Mouse (Mus musculus) yolk sac, embryonic 10.5 days (tissue): ENCODE data around the gene Lrmda.

Experiments
- DNase-seq: peaks from one replicate; pipeline ENCODE4 v3.0.0-alpha.2; 2017; ENCODE audit warnings: low spot score

Gene Lrmda

DNA sequence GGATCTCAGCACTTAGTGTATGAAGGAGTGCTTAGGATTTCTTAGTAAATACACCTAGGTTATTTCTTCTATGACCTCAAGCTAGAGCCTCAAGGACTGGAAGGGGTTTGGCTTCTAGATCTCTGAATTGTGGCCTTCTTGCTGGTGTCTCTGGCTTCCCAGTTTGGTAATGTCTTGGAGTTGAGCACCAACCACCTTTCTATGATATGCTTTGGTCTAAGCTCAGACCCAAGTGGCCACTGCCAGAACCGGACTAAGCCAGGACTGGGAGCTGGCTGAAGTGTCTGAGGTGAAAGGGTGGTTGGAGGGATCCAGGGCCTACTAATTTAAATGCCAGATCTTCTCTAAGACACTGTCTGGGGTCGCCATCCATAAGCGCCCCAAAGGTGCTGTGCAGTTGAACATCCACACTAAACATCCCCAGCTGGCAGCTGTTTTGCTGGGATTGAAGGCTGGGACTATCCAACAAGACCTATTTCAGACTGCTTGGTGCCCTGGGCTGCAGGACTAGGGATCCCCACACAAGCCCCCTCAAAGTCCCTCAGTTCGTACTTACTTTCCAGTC lies 27.1 kb upstream of the Lrmda start:
- no peak for DNase-seq

DNA sequence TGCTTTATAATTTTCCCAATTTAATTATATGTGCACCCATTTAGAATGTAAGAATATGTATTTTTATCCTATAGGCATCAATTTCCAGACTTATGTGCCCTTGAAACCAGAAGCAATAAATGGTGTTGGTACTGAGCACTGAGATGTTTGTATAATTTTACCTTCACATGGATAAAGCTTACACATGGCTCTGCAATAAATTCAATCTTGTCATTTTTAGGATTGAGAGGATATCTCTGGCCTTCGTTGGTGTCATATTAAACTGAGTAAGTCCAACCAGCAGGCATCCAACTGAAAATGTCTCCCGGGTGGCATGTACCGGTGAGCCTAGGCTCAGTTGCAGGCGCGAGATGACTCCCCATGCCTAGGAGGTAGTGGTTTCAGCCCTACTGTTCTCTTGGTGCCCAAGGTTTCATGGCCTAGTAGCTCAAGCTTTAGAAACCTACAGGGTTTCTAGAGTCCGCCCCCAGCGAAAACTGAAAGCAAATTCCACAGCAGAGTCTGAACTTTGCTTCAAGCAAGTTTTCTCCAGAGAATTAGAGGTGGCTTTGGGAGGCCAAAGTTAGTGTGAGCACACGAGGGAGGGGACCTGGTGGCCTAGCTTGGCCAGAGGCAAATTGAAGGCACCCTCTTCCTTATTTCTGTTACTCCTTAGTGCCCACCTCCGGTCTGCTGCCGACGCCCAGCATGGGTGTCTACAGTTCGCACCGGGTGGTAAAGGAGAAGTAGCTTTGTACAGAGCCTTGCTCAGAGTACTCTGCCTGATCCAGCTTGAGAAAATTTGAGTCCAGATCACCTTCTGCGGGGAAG lies 26.1 kb upstream of the Lrmda start:
- DNase-seq = no peak

DNA sequence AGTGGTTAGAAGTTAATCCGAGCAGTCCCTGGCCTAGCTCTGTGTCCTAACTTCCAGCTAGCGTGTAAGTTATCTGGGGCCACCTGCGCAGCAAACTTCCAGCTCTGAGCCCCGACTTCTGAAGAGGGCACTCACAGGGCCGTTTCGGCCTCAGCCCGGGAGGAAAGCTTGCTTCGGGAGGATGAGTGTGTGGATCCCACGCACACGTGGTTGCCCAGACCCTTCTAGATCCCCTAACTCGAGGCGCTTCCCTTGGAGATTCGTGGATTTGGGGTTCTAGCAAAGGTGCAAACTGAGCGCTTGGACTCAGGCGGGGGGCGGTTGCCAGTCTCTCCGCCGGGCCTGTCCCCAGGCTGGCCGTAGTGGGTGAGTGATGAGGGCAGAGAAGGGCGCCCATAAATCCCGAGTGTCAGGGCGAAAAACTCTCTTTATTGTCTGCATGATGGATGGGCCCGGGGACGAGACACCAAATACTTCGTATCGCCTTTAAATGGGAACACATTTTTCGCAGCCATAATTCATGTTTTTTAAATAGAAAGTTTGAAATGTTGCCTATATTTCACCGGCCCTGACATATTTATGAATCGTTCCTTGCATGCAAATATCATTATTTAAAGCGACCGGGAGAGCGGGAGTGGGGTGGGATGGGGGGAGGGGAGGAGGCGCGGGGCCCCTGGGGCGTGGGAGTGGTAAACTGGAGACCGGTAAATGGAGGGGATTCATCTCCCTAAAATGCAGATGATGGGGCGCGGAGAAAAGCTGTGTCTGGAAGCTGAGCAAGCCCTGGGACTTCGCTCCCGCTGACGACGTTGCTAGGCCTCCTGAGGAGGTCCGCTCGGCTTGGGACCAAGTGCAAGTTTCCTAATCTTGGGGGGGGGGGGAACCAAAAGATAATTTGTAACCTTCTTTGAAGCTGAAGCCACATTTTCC lies 25.2 kb upstream of the Lrmda start:
- peak; percentile 56 for DNase-seq

DNA sequence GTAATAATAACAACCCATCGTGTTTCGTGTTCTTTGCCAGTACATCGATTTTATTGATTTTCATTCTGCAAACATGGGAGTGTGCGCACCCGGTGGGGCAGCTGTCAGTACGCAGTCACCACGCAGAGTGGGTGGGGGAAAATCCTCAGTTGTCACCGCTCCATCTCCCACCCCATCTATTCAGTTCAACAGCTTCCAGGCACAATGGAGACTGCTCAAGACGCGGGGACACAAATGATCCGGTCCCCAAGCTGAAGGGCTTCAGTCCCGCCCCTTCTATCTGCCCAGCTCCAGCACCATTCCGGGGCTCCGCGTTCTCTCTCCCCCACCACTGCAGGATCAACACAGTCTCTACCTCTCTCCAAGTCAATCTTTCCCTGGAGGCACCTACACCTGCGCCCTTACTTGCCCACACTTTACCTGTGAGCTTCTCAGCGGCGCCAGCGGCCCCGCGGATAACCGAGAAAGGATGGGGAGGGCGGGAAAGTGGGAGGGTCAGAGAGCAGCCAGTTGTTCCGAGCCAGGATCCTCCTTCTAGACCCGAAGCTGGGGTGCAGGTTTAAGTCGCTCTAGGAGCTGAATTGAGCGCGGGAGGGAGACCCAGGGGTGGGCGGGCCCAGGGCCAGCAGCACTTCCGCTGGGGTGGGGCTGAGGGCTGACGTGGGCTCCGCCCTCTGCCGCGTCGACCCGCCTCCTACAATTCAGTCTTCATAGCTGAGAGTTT lies 24.3 kb upstream of the Lrmda start:
- DNase-seq = peak; percentile 62

DNA sequence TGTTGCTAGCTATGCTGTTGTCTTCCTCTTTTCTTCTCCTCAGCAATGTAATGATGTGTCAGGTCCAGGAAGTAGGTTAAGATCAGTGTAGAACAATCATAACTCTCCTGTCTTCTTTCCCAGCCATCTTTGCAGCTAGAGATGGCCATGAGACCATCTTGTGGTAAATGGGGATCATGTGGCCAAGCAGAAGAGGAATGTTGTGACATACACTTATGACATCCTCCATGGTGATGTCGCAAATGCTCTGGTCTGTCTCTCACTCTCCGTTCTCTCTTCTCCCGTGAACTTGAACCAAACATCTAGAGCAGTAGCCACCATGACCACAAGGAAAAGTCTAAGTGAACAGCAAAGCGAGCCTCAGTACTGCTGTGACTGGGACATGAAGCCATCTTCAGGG lies 19.9 kb upstream of the Lrmda start:
- no peak for DNase-seq

DNA sequence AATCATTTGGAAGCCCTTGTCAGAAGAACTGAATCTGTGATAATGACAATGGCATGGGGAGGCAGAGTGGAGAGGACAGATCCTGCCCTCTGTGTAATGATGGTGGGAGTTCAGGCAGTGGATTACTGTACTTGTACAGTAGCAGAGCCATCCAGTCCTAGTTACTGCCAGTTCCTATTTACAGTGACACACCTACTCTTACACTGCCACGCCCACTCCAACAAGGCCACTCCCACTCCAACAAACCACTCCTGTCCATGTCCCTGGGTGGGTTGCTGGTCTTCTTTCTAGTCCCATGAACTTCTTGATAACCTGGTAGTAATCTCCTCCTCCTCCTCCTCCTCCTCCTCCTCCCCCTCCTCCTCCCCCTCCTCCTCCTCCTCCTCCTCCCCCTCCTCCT lies 16.3 kb upstream of the Lrmda start:
- no peak for DNase-seq

DNA sequence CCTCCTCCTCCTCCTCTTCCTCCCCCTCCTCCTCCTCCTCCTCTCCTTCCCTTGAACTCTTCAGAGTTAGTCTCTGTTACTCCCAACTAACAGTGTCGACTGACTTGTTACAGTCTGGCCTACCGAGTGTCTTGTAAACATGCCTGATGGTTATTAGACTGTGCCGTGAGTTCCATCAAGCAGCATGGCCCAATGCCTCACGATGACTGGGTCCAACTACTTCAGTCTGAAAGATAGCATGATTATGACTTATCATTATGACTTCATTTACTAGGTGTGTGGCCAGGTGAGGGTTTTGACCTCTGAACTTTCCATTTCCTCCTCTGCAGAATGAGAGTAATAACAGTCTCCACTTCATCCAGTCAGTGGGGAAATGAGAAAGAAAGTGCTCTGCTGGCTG lies 15.9 kb upstream of the Lrmda start:
- DNase-seq = no peak

DNA sequence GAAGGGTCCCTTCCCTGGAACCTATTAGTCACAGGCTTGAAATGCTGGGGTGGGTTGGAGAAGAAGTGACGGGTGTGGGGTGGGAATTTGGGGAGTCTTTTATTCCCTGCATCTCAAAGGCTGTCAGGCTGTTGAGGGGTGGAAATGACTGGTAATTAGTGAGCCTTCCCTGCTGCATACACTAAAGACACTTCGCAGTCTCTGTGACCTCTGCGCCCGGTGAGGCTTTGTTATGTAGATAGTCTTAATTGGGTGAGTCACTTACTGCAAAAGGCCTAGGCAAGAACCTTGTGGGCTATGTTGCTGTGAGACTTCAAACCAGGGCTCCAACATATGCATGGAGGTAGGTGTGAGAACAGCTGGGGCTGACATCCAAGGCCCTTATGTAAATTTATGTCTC lies 14.6 kb upstream of the Lrmda start:
- no peak for DNase-seq

DNA sequence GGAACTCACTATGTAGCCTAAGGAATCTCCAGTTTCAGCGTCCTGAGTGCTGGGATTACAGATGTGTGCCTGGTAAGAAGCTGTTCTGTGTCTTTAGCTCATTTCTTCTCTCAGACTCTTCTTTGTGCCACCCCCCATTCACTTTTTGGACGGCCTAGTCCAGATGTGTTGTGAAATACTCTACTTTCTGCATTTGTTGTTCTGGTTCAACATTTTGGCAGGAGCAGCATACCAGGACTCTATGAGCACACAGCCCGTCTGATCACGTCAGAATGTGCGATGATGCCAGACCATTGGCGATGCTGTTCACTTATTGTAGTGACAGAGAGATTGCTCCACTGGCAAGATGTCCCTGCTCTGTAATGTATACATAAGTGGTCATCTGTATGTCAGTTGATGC lies 12.5 kb upstream of the Lrmda start:
- DNase-seq = no peak

DNA sequence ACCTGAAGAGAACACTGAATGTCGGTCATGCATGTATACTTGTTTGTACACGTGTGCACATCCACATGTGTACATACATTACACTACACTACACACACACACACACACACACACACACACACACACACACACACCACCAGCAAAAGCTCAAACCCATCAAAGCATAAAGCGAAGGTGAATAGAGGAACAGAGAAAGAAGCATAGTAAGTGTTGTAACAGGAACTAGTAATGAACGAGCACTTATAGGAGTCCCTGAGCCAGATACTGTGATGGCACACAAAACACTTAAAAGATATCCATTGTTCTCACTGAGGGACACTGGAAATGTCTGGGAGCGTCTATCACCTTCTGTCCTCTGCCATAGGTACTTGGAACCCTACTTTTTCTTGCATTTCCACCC lies 5.2 kb upstream of the Lrmda start:
- no peak for DNase-seq

DNA sequence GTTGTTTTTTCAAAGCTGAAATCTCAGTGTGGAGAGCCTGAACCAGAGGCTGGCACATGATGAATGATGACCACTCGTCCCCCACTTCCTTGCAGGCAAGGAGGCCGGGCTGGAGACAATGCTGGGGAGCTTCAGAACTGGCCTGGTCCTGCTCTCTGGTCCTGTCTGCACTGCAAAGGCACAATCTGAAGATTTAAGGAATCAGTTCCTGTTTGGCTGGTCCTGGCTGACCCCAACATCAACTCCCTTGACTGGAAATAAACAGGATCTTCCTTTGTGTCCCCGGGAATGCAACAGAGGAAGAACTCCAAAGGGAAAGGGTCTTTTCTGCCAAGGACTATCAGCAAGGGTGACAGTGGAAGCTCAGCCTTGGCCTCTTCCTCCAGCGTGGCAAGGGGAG lies 4.7 kb upstream of the Lrmda start:
- no peak for DNase-seq

DNA sequence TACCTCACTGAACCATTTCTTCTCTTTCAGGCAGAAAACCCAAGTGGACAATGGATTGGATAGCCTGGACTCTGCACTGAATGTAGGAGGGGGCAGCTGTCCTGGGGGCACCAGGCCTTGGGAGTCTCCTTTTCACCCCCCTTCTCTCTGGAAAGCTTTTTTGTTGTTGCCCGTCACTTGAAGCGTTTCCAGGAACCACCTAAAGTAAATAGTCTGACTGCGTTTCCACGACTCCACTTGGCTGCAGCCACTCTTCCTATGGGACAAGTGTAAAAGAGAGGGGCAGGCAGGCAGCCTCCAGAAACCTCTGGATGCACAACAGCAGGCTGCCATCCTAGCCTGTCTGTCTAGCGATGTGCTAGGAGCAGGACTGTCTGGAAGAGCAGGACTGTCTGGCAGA lies 2.5 kb upstream of the Lrmda start:
- DNase-seq = no peak

DNA sequence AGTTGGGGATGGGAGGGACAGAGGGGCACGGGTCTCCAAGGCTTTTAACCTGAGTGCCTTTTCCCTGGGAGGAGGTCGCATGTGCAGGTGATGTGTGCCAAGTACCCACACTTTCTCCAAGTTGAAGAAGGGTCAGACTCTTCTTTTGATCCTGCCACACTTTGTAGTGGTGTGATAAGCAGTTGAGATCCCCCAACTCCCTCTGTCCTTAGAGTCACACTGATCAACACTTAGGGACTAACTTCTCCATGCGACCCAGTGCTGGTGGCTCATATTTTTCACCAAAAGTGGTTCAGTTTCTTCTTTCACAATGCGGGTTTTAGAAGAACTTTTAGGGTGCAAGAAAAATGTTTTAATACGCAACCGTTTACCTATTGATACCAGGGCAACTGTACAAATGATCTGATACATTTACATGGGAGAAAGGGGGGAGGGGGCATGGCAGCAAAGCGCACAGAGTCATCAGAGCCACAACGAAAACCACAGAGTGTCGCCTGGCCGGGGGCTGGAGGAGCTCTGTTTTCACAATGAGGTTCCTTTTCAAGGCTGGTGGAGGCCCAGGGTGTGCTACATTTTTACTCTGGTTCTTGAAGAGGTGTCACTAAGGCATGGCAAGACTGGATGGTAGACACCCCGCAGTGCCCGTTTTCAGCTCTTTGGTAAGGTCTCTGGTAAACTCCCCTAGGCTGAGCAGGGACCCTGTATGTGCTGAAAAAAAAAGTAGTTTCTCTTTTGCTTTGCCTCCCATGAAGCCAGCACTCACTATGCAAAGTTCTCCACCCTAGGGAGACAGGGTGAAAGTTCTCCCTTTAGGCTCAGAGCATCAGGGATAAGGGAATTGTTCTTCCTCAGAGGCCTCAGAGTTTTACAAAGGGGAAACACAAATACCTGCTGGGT lies 685 bp downstream of the Lrmda start:
- DNase-seq = no peak

DNA sequence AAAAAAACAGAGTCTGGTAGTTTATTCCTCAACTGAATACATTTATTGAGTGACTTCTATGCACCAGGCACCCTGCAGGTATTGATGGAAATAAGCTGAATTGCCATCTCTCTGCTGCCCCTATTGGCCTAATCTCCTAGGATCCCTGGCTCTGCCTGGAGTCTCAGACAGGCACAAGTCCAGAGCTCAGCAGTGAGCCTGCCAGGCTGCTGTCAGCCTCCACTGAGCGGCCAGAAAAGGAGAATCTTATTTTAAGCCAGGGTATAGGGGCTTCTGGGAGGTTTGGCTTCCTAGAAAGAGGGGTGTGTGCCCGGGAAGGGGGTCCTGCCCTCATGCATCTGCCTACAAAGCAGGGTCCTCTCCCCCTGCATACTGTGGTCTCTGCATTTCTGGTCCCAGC lies 1.4 kb downstream of the Lrmda start:
- DNase-seq = peak; percentile 11

DNA sequence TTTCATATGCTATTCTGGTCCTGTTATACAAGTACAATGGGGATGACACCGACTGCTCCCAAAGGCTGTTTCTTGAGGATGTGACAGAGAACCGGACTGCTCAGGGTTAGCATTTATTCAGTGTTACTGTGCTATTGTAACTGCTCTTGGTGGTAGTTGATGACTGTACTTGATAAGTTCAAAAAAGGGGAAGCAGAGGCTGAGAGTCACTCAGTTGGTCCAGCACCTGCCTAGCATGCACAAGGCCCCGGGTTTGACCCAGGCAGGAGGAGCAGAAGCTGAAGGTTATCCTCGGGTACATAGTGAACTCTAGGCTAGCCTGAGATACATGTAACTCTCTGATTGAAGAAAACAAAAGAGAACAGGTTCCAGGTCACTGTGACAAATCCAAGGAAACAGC lies 4.0 kb downstream of the Lrmda start:
- DNase-seq = no peak

DNA sequence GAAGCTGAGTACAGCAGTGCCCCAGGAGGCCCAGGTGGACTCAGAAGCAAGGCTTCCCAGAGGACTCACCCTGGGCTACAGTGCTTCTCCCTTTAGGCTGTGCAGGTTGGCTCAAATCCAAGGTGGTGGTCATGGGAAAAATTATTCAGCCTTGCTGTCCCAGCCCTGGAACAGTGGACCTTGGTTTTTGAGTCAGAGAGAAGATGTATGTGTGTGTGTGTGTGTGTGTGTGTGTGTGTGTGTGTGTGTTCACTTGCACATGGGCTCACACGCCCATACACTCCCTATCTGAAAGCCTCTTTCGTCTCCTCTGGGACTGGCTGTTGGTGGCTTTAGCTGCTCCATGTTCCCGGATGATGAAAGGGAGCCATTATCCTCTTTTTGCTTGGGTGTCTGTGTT lies 16.4 kb downstream of the Lrmda start:
- DNase-seq = no peak

DNA sequence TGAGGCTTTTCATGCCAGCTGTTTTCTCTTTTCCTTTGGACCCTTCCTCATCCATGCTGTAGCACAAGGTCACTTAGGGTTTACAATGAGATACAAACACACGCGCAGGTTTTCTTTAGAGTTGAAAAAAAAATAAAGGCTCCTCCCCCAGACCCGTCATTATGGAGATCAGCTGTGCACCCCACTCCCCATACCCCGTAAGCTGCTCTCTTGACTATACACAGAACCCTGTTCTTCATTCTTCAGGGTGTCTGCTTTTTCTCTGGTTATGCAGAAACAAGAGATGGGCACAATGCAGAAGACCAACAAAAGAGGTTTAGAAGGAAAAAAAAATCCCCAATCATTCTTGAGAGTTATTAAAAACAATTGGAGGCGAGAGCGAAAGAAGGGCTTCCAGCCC lies 16.8 kb downstream of the Lrmda start:
- DNase-seq = no peak

DNA sequence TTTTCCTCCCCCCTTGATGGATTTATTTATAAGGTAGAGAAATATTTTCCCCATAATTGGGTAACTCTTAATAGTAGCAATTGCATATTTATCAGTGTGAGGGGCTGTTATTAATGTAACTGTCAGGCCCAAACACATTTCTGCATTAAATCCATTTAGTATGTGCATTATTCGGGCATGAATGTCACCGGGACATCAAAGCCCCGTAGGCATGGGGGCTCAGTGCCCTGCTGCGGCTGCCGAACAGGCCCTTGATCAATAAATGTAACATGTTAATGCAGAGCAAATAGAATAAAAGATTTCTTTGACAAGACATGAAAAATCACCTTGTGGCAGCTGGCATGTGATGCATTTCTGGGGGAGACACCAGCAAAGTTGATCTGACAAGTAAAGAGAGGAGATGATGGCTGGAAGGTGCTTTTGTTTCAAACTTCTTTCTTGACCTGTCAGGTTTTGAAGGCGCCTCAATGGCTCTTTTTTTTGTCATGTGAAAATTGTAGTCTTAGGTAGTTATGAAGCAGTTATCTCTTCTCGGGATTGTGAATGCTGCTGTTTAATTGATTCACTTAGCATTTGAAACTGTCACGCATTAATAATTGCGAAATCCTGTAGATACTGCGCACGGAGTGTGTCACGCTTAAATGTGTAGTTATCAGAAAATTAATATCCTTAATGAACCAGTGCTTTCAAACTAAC lies 17.4 kb downstream of the Lrmda start:
- no peak for DNase-seq

DNA sequence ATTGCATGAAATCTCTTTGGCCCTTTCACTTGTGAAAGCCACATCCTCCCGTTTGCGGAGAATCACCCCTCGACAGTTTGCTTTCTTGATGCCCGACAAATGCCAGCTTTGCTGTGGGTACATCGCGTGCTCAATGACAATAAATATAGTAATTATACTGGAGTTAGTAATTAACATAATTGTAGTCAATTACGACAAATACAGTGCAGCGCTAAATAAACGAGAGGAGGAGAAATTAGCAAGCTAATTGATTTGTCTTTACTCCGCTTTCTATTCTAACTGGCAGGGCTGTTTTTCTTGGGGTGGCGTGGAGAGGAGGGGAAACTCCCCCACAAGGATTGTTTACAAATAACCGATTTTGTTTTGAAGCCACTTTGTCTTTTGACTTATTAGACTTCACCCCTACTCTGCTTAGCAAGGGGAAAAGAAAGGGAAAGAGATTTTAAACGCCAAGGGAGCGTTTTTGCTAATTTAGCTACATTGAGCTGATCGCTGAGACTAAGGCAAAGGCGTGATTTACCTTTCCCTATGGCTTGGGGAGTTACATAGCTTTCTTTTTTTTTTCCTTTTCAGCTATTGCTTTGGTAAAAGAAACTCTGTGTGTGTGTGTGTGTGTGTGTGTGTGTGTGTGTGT lies 18.1 kb downstream of the Lrmda start:
- DNase-seq = no peak

DNA sequence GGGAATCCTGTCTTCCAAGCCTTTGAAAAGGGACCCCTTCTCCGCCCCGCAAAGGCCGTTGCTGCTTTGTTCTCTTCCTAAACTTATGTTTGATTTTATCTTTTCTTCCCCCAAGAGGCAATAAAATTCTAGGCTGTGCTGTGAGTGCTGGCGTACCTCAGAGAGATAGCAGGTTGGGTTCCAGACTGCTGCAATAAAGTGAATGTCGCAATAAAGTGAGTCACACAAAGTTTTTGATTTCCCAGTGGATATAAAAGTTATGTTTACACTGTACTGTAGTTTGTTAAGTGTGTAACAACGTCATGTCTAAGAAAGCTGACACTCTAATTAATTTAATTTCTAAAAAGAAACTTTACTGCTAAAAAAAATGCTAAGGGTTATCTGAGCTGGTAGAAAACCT lies 22.6 kb downstream of the Lrmda start:
- DNase-seq = no peak
